Mouse (Mus musculus): ENCODE results near the gene Mypn. TPM values are rescaled to one million over a fixed set of nuclear protein-coding genes. Genes with fewer than 3 reads are reported as not detected.

Gene Mypn
- polyA plus RNA-seq, 1 experiment from 2014 or later, result 5.3 TPM

- Histone ChIP-seq H3K9ac (no peak overlapping the region), H3K27me3 (replicated peaks) (no peaks in the 10 kb centered on the region), H3K4me3 (no peak overlapping the region), H3K9me3 (no peaks in the 10 kb centered on the region), H3K27ac (replicated peaks) (no peak overlapping the region), H3K4me2 (no peak overlapping the region), H3K4me1 (no peaks in the 10 kb centered on the region), H3K36me3 (peaks cover 4% of the 10 kb centered on the region; the same call in 1 of the 2 replicates)
- WGBS, result 85% methylated on average over 11 of the region's 11 CpGs
- ATAC-seq (ENCODE audit: extremely low read depth, insufficient number of reproducible peaks, low FRiP score, low TSS enrichment), result no peak
These were observed 34.2 kb downstream of the Mypn start for GRCm38 (mm10) chr10:63169503-63169902.

GRCm38 (mm10) chr10:63168124-63168523, 35.6 kb downstream of the Mypn start:
- H3K27ac ChIP-seq (replicated peaks), result no peak overlapping the region
- no peak overlapping the region for H3K4me3 ChIP-seq
- H3K9me3 ChIP-seq, result no peaks in the 10 kb centered on the region
- H3K36me3 ChIP-seq, result peaks cover 4% of the 10 kb centered on the region; the same call in 1 of the 2 replicates
- H3K4me2 ChIP-seq, result no peak overlapping the region
- no peaks in the 10 kb centered on the region for H3K4me1 ChIP-seq
- no peak overlapping the region for H3K9ac ChIP-seq
- H3K27me3 ChIP-seq (replicated peaks), result no peaks in the 10 kb centered on the region
- WGBS, result 85% methylated on average over 12 of the region's 12 CpGs
- ATAC-seq (ENCODE audit: extremely low read depth, insufficient number of reproducible peaks, low FRiP score, low TSS enrichment), result no peak

- no peak for ATAC-seq (ENCODE audit: extremely low read depth, insufficient number of reproducible peaks, low FRiP score, low TSS enrichment)
- no peak overlapping the region for H3K4me2 ChIP-seq
- no peak overlapping the region for H3K9ac ChIP-seq
- H3K4me1 ChIP-seq, result no peaks in the 10 kb centered on the region
- H3K27me3 ChIP-seq (replicated peaks), result no peaks in the 10 kb centered on the region
- H3K4me3 ChIP-seq, result no peak overlapping the region
- WGBS, result 73% methylated on average over 10 of the region's 10 CpGs
- no peaks in the 10 kb centered on the region for H3K9me3 ChIP-seq
- H3K36me3 ChIP-seq, result peaks cover 4% of the 10 kb centered on the region; the same call in 1 of the 2 replicates
- no peak overlapping the region for H3K27ac ChIP-seq (replicated peaks)
These were observed 36.3 kb downstream of the Mypn start for GRCm38 (mm10) chr10:63167241-63167995.

GRCm38 (mm10) chr10:63165752-63166412, 37.9 kb downstream of the Mypn start:
- H3K9me3 ChIP-seq, result no peaks in the 10 kb centered on the region
- no peak for ATAC-seq (ENCODE audit: extremely low read depth, insufficient number of reproducible peaks, low FRiP score, low TSS enrichment)
- WGBS, result 60% methylated on average over 16 of the region's 16 CpGs

GRCm38 (mm10) chr10:63161240-63161639, 42.5 kb downstream of the Mypn start:
- peaks cover 25% of the 10 kb centered on the region for H3K4me1 ChIP-seq
- H3K4me2 ChIP-seq, result peak overlapping the region; percentile 36
- WGBS, result 14% methylated on average over 5 of the region's 5 CpGs
- no peaks in the 10 kb centered on the region for H3K36me3 ChIP-seq
- no peak overlapping the region for H3K27ac ChIP-seq (replicated peaks)
- H3K9ac ChIP-seq, result no peak overlapping the region
- no peaks in the 10 kb centered on the region for H3K27me3 ChIP-seq (replicated peaks)
- H3K9me3 ChIP-seq, result no peaks in the 10 kb centered on the region
- H3K4me3 ChIP-seq, result no peak overlapping the region
- no peak for ATAC-seq (ENCODE audit: extremely low read depth, insufficient number of reproducible peaks, low FRiP score, low TSS enrichment)

More at GRCm38 (mm10) chr10:63165752-63166412, 37.9 kb downstream of the Mypn start:
- no peak overlapping the region for H3K9ac ChIP-seq
- peaks cover 4% of the 10 kb centered on the region; the same call in 1 of the 2 replicates for H3K36me3 ChIP-seq
- no peaks in the 10 kb centered on the region for H3K27me3 ChIP-seq (replicated peaks)
- no peak overlapping the region for H3K4me3 ChIP-seq
- H3K4me1 ChIP-seq, result peaks cover 8% of the 10 kb centered on the region
- no peak overlapping the region for H3K27ac ChIP-seq (replicated peaks)
- no peak overlapping the region for H3K4me2 ChIP-seq

GRCm38 (mm10) chr10:63160671-63161070, 43.1 kb downstream of the Mypn start:
- H3K9me3 ChIP-seq, result no peaks in the 10 kb centered on the region
- H3K4me1 ChIP-seq, result peaks cover 28% of the 10 kb centered on the region
- H3K4me3 ChIP-seq, result no peak overlapping the region
- no peaks in the 10 kb centered on the region for H3K27me3 ChIP-seq (replicated peaks)
- no peak overlapping the region for H3K9ac ChIP-seq
- no peaks in the 10 kb centered on the region for H3K36me3 ChIP-seq
- ATAC-seq (ENCODE audit: extremely low read depth, insufficient number of reproducible peaks, low FRiP score, low TSS enrichment), result no peak
- WGBS, result 62% methylated on average over 12 of the region's 12 CpGs
- H3K27ac ChIP-seq (replicated peaks), result no peak overlapping the region
- H3K4me2 ChIP-seq, result peak overlapping the region; percentile 36; the same call in 1 of the 2 replicates

- Histone ChIP-seq H3K27ac (replicated peaks) (no peak overlapping the region), H3K4me1 (peaks cover 28% of the 10 kb centered on the region), H3K36me3 (no peaks in the 10 kb centered on the region), H3K9me3 (no peaks in the 10 kb centered on the region), H3K4me3 (no peak overlapping the region), H3K27me3 (replicated peaks) (no peaks in the 10 kb centered on the region), H3K9ac (no peak overlapping the region), H3K4me2 (no peak overlapping the region)
- 41% methylated on average over 13 of the region's 13 CpGs for WGBS
- no peak for ATAC-seq (ENCODE audit: extremely low read depth, insufficient number of reproducible peaks, low FRiP score, low TSS enrichment)
These were observed 45.6 kb downstream of the Mypn start for GRCm38 (mm10) chr10:63158191-63158590.

- Histone ChIP-seq H3K4me2 (no peak overlapping the region), H3K27ac (replicated peaks) (peak overlapping the region; percentile 82)
- ATAC-seq (ENCODE audit: extremely low read depth, insufficient number of reproducible peaks, low FRiP score, low TSS enrichment), result no peak
These were observed 46.3 kb downstream of the Mypn start for GRCm38 (mm10) chr10:63157491-63157890.

GRCm38 (mm10) chr10:63156919-63157318, 46.8 kb downstream of the Mypn start:
- no peak for ATAC-seq (ENCODE audit: extremely low read depth, insufficient number of reproducible peaks, low FRiP score, low TSS enrichment)
- Histone ChIP-seq H3K4me2 (no peak overlapping the region), H3K27ac (replicated peaks) (peak overlapping the region; percentile 82), H3K4me1 (peaks cover 28% of the 10 kb centered on the region), H3K9ac (no peak overlapping the region), H3K4me3 (no peak overlapping the region), H3K36me3 (no peaks in the 10 kb centered on the region), H3K27me3 (replicated peaks) (no peaks in the 10 kb centered on the region), H3K9me3 (no peaks in the 10 kb centered on the region)
- whole genome bisulfite sequencing, result 22% methylated on average over 4 of the region's 4 CpGs

More at GRCm38 (mm10) chr10:63157491-63157890, 46.3 kb downstream of the Mypn start:
- peaks cover 28% of the 10 kb centered on the region for H3K4me1 ChIP-seq
- H3K27me3 ChIP-seq (replicated peaks), result no peaks in the 10 kb centered on the region
- no peaks in the 10 kb centered on the region for H3K9me3 ChIP-seq
- no peaks in the 10 kb centered on the region for H3K36me3 ChIP-seq
- 76% methylated on average over 4 of the region's 4 CpGs for WGBS
- no peak overlapping the region for H3K4me3 ChIP-seq
- no peak overlapping the region for H3K9ac ChIP-seq

GRCm38 (mm10) chr10:63156351-63156750, 47.4 kb downstream of the Mypn start:
- H3K36me3 ChIP-seq, result no peaks in the 10 kb centered on the region
- WGBS, result 87% methylated on average over 1 of the region's 1 CpGs
- peak overlapping the region; percentile 82 for H3K27ac ChIP-seq (replicated peaks)
- peaks cover 25% of the 10 kb centered on the region for H3K4me1 ChIP-seq
- no peak overlapping the region for H3K9ac ChIP-seq
- no peaks in the 10 kb centered on the region for H3K9me3 ChIP-seq
- H3K27me3 ChIP-seq (replicated peaks), result no peaks in the 10 kb centered on the region
- no peak for ATAC-seq (ENCODE audit: extremely low read depth, insufficient number of reproducible peaks, low FRiP score, low TSS enrichment)
- H3K4me2 ChIP-seq, result no peak overlapping the region
- no peak overlapping the region for H3K4me3 ChIP-seq

GRCm38 (mm10) chr10:63155668-63156350, 47.9 kb downstream of the Mypn start:
- no peak for ATAC-seq (ENCODE audit: extremely low read depth, insufficient number of reproducible peaks, low FRiP score, low TSS enrichment)

More at GRCm38 (mm10) chr10:63155668-63156350, 47.9 kb downstream of the Mypn start:
- Histone ChIP-seq H3K27ac (replicated peaks) (peak overlapping the region; percentile 82; the same call in 1 of the 2 replicates), H3K9ac (no peak overlapping the region), H3K4me2 (no peak overlapping the region), H3K9me3 (no peaks in the 10 kb centered on the region), H3K27me3 (replicated peaks) (no peaks in the 10 kb centered on the region), H3K4me3 (no peak overlapping the region), H3K4me1 (peaks cover 20% of the 10 kb centered on the region), H3K36me3 (no peaks in the 10 kb centered on the region)
- WGBS, result 60% methylated on average over 4 of the region's 4 CpGs

Measured in heart, embryonic 13.5 days (tissue).